Mouse (Mus musculus) CH12.LX (cell line): Measurements from ENCODE around the gene Cdkn2d. TPM values are rescaled to one million over a fixed set of nuclear protein-coding genes. Genes with fewer than 3 reads are reported as not detected.
A peak's percentile ranks its signal among the peaks of the same experiment; 100 is the strongest.

ENCODE experiments used
- DNase-seq: peaks from one replicate; pipeline ENCODE4 v3.0.0-alpha.2; 2013; ENCODE audit errors: extremely low read depth
- H3K27ac ChIP-seq: 2 replicates; pipeline ENCODE4 v1.5.1; 2012; ENCODE audit warnings: low read depth, mild to moderate bottlenecking, control low read depth, moderate library complexity; ENCODE audit not compliant: insufficient read depth
- H3K27me3 ChIP-seq: replicated peaks from 2 replicates; pipeline ENCODE3; 2012; ENCODE audit warnings: inconsistent platforms
- H3K36me3 ChIP-seq, 2 experiments: replicated peaks in 1 of 2; 2 replicates each; pipeline versions ENCODE3 to v1.6.1; 2012; ENCODE audit warnings: inconsistent platforms in 1 of 2, low read length in 1 of 2, mild to moderate bottlenecking in 1 of 2, mixed read lengths in 1 of 2, moderate library complexity in 1 of 2; ENCODE audit not compliant: control insufficient read depth in 1 of 2, insufficient read depth in 1 of 2
- H3K4me1 ChIP-seq, 2 experiments: 2 replicates each; pipeline ENCODE4 v1.6.1; 2012; ENCODE audit warnings: inconsistent platforms in 1 of 2, moderate library complexity in 1 of 2; ENCODE audit not compliant: insufficient read depth in 2 of 2, control insufficient read depth in 1 of 2
- H3K4me2 ChIP-seq: 2 replicates; pipeline ENCODE4 v1.6.1; 2012; ENCODE audit warnings: low read depth, mild to moderate bottlenecking, control low read depth; ENCODE audit not compliant: poor library complexity, insufficient read depth, severe bottlenecking
- H3K4me3 ChIP-seq, 3 experiments: fragments of 150-350 bp in 1 of 3; sonication (generic) in 1 of 3; replicated peaks in 1 of 3; 2 replicates each; pipeline versions ENCODE3 to v1.5.1; 2011 to 2012; ENCODE audit warnings: low read depth in 2 of 3, low read length in 2 of 3, mild to moderate bottlenecking in 2 of 3, moderate library complexity in 2 of 3, control low read depth in 1 of 3, improper control_type of control experiment in 1 of 3, inconsistent platforms in 1 of 3, mixed read lengths in 1 of 3; ENCODE audit not compliant: poor library complexity in 1 of 3
- H3K79me2 ChIP-seq: replicated peaks from 2 replicates; pipeline ENCODE4 v1.6.1; 2012; ENCODE audit warnings: mild to moderate bottlenecking, moderate library complexity; ENCODE audit not compliant: control insufficient read depth, poor library complexity, insufficient read depth, severe bottlenecking; ENCODE audit errors: extremely low read depth
- H3K9ac ChIP-seq: 2 replicates; pipeline ENCODE4 v1.6.1; 2012; ENCODE audit warnings: low read depth, mild to moderate bottlenecking, control low read depth, moderate library complexity; ENCODE audit not compliant: insufficient read depth
- H3K9me3 ChIP-seq: replicated peaks from 2 replicates; pipeline ENCODE3; 2012; ENCODE audit warnings: low read length, inconsistent platforms, mixed read lengths
- BHLHE40 ChIP-seq: IDR thresholded peaks from 2 replicates; pipeline ENCODE4 v1.6.1; 2011; ENCODE audit warnings: mild to moderate bottlenecking, low read depth, low read length, improper control_type of control experiment
- CHD1 ChIP-seq: IDR thresholded peaks from 2 replicates; pipeline ENCODE4 v1.6.1; 2012; ENCODE audit warnings: low read depth, low read length, improper control_type of control experiment, inconsistent platforms
- CHD2 ChIP-seq: IDR thresholded peaks from 2 replicates; pipeline ENCODE4 v1.6.1; 2011; ENCODE audit warnings: low read length, improper control_type of control experiment
- CTCF ChIP-seq, 2 experiments: IDR thresholded peaks in 1 of 2; conservative IDR thresholded peaks in 1 of 2; 2 replicates each; pipeline ENCODE4 v1.5.1; 2011 to 2012; ENCODE audit warnings: low read depth in 2 of 2, low read length in 2 of 2, improper control_type of control experiment in 1 of 2, inconsistent platforms in 1 of 2, mild to moderate bottlenecking in 1 of 2, moderate library complexity in 1 of 2
- E2F4 ChIP-seq: IDR thresholded peaks from 2 replicates; pipeline ENCODE4 v1.6.1; 2011; ENCODE audit warnings: low read depth, low read length, improper control_type of control experiment; ENCODE audit not compliant: insufficient replicate concordance
- ELF1 ChIP-seq: IDR thresholded peaks from 2 replicates; pipeline ENCODE4 v1.6.1; 2014; ENCODE audit warnings: low read depth, mild to moderate bottlenecking, inconsistent platforms, low read length, improper control_type of control experiment
- EP300 ChIP-seq: IDR thresholded peaks from 2 replicates; pipeline ENCODE4 v1.6.1; 2011; ENCODE audit warnings: low read length, improper control_type of control experiment
- ETS1 ChIP-seq: conservative IDR thresholded peaks from 2 replicates; pipeline ENCODE4 v1.6.1; 2012; ENCODE audit warnings: low read depth, mild to moderate bottlenecking, inconsistent platforms, low read length, improper control_type of control experiment, moderate library complexity
- GABPA ChIP-seq: IDR thresholded peaks from 2 replicates; pipeline ENCODE4 v1.6.1; 2012; ENCODE audit warnings: low read depth, low read length, improper control_type of control experiment, inconsistent platforms; ENCODE audit not compliant: insufficient replicate concordance
- HCFC1 ChIP-seq: IDR thresholded peaks from 2 replicates; pipeline ENCODE4 v1.6.1; 2012; ENCODE audit warnings: low read depth, mild to moderate bottlenecking, inconsistent platforms, low read length, improper control_type of control experiment
- IRF4 ChIP-seq: IDR thresholded peaks from 2 replicates; pipeline ENCODE4 v1.6.1; 2014; ENCODE audit warnings: low read depth, mild to moderate bottlenecking, inconsistent platforms, low read length, improper control_type of control experiment
- JUN ChIP-seq: IDR thresholded peaks from 2 replicates; pipeline ENCODE4 v1.6.1; 2011; ENCODE audit warnings: low read depth, mild to moderate bottlenecking, low read length, improper control_type of control experiment, moderate library complexity; ENCODE audit not compliant: insufficient read depth
- JUND ChIP-seq: conservative IDR thresholded peaks from 2 replicates; pipeline ENCODE4 v1.6.1; 2011; ENCODE audit warnings: low read depth, low read length, improper control_type of control experiment
- KAT2A ChIP-seq: IDR thresholded peaks from 2 replicates; pipeline ENCODE4 v1.6.1; 2012; ENCODE audit warnings: low read length, improper control_type of control experiment, inconsistent platforms; ENCODE audit not compliant: insufficient replicate concordance
- MAFK ChIP-seq: IDR thresholded peaks from 2 replicates; pipeline ENCODE4 v1.6.1; 2011; ENCODE audit warnings: low read length, improper control_type of control experiment; ENCODE audit not compliant: insufficient replicate concordance
- MAX ChIP-seq: IDR thresholded peaks from 2 replicates; pipeline ENCODE4 v1.6.1; 2011; ENCODE audit warnings: low read length, improper control_type of control experiment
- MAZ ChIP-seq: IDR thresholded peaks from 2 replicates; pipeline ENCODE4 v1.6.1; 2012; ENCODE audit warnings: low read depth, mild to moderate bottlenecking, inconsistent platforms, low read length, improper control_type of control experiment, moderate library complexity
- MEF2A ChIP-seq: IDR thresholded peaks from 2 replicates; pipeline ENCODE4 v1.6.1; 2014; ENCODE audit warnings: low read depth, mild to moderate bottlenecking, inconsistent platforms, low read length, improper control_type of control experiment, borderline replicate concordance
- MXI1 ChIP-seq: IDR thresholded peaks from 2 replicates; pipeline ENCODE4 v1.6.1; 2011; ENCODE audit warnings: mild to moderate bottlenecking, low read depth, low read length, improper control_type of control experiment
- MYC ChIP-seq: IDR thresholded peaks from 2 replicates; pipeline ENCODE4 v1.6.1; 2011; ENCODE audit warnings: low read depth, mild to moderate bottlenecking, improper control_type of control experiment, low read length
- NELFE ChIP-seq: IDR thresholded peaks from 2 replicates; pipeline ENCODE4 v1.6.1; 2011; ENCODE audit warnings: low read depth, low read length, improper control_type of control experiment
- NRF1 ChIP-seq: IDR thresholded peaks from 2 replicates; pipeline ENCODE4 v1.6.1; 2014; ENCODE audit warnings: low read depth, mild to moderate bottlenecking, inconsistent platforms, low read length, improper control_type of control experiment, moderate library complexity
- PAX5 ChIP-seq: IDR thresholded peaks from 2 replicates; pipeline ENCODE4 v1.6.1; 2012; ENCODE audit warnings: low read length, inconsistent platforms, mixed read lengths
- POLR2A ChIP-seq: IDR thresholded peaks from 2 replicates; pipeline ENCODE4 v1.6.1; 2011; ENCODE audit warnings: low read depth, mild to moderate bottlenecking, improper control_type of control experiment, low read length
- POLR2AphosphoS2 ChIP-seq: IDR thresholded peaks from 2 replicates; pipeline ENCODE4 v1.6.1; 2011; ENCODE audit warnings: low read depth, low read length, improper control_type of control experiment
- RAD21 ChIP-seq: IDR thresholded peaks from 2 replicates; pipeline ENCODE4 v1.6.1; 2011; ENCODE audit warnings: low read depth, mild to moderate bottlenecking, low read length, improper control_type of control experiment, moderate library complexity
- RCOR1 ChIP-seq: conservative IDR thresholded peaks from 2 replicates; pipeline ENCODE4 v1.6.1; 2012; ENCODE audit warnings: low read depth, mild to moderate bottlenecking, inconsistent platforms, low read length, improper control_type of control experiment
- SIN3A ChIP-seq: IDR thresholded peaks from 2 replicates; pipeline ENCODE4 v1.6.1; 2012; ENCODE audit warnings: low read length, improper control_type of control experiment, inconsistent platforms
- SMC3 ChIP-seq: IDR thresholded peaks from 2 replicates; pipeline ENCODE4 v1.6.1; 2011; ENCODE audit warnings: low read depth, low read length, improper control_type of control experiment
- TBP ChIP-seq: conservative IDR thresholded peaks from 2 replicates; pipeline ENCODE4 v1.6.1; 2011; ENCODE audit warnings: low read depth, low read length, improper control_type of control experiment
- TCF12 ChIP-seq: IDR thresholded peaks from 2 replicates; pipeline ENCODE4 v1.6.1; 2014; ENCODE audit warnings: low read depth, mild to moderate bottlenecking, inconsistent platforms, low read length, improper control_type of control experiment
- UBTF ChIP-seq: IDR thresholded peaks from 2 replicates; pipeline ENCODE4 v1.6.1; 2012; ENCODE audit warnings: low read depth, mild to moderate bottlenecking, inconsistent platforms, low read length, improper control_type of control experiment, moderate library complexity
- USF1 ChIP-seq: IDR thresholded peaks from 2 replicates; pipeline ENCODE4 v1.6.1; 2014; ENCODE audit warnings: low read depth, mild to moderate bottlenecking, inconsistent platforms, low read length, improper control_type of control experiment
- USF2 ChIP-seq: conservative IDR thresholded peaks from 2 replicates; pipeline ENCODE4 v1.6.1; 2011; ENCODE audit warnings: low read depth, low read length, improper control_type of control experiment
- ZC3H11A ChIP-seq: IDR thresholded peaks from 2 replicates; pipeline ENCODE4 v1.6.1; 2012; ENCODE audit warnings: low read depth, mild to moderate bottlenecking, inconsistent platforms, low read length, improper control_type of control experiment
- ZKSCAN1 ChIP-seq: IDR thresholded peaks from 2 replicates; pipeline ENCODE4 v1.6.1; 2012; ENCODE audit warnings: low read depth, inconsistent platforms, low read length, improper control_type of control experiment, borderline replicate concordance
- ZMIZ1 ChIP-seq: IDR thresholded peaks from 2 replicates; pipeline ENCODE4 v1.6.1; 2012; ENCODE audit warnings: low read depth, mild to moderate bottlenecking, inconsistent platforms, low read length, improper control_type of control experiment
- ZNF384 ChIP-seq: IDR thresholded peaks from 2 replicates; pipeline ENCODE4 v1.6.1; 2012; ENCODE audit warnings: low read depth, low read length, improper control_type of control experiment, inconsistent platforms
- dilution Hi-C: fragments of 300-500 bp; cut with MboI; formaldehyde crosslinking; loops from 2 replicates; pipeline ENCODE4 v1.14.3; 2020; ENCODE audit warnings: low sequenced_read_pairs; ENCODE audit not compliant: extremely low pct_unique_long_range_greater_than_20kb, extremely low pct_ligation_motif_present
- in situ Hi-C: fragments of 300-500 bp; cut with MboI; formaldehyde crosslinking; loops from 3 replicates; pipeline ENCODE4 v1.14.3; 2019; ENCODE audit warnings: low sequenced_read_pairs, low pct_ligation_motif_present, low pct_unique_long_range_greater_than_20kb, mixed read lengths
- polyA plus RNA-seq: library from polyadenylated mRNA; unstranded; fragments of >175 nt; gene quantifications from 2 replicates; pipeline ENCODE4 v1.2.1, GENCODE M21; 2012; ENCODE audit warnings: low read depth; ENCODE audit not compliant: insufficient read length
- total RNA-seq, 2 experiments: library from RNA; depleted of rRNA; stranded (reverse); fragments of 300-350 nt in 1 of 2; fragments of >200 nt in 1 of 2; gene quantifications; 2 replicates each; pipeline ENCODE4 v1.2.3; 2012 to 2014

Cdkn2d gene
- total and polyA plus RNA-seq, 3 experiments, result 2.9 to 12.6 (median 7.1) TPM

GRCm38 (mm10) chr9:21328041-21328440, 36.8 kb upstream of the Cdkn2d start:
- peak; percentile 90 for DNase-seq
- dilution Hi-C loops (no loop called here), in situ Hi-C loops (no loop called here)
- Histone ChIP-seq H3K9me3 (peaks cover 2% of the 10 kb centered on the region), H3K4me1 (peaks cover 27 to 83% of the 10 kb centered on the region in 2 experiments), H3K4me3 (peak overlapping the region in 1 of 3 experiments; percentile 33), H3K27me3 (no peaks in the 10 kb centered on the region), H3K4me2 (peak overlapping the region; percentile 90), H3K79me2 (peaks cover 59% of the 10 kb centered on the region), H3K36me3 (peaks cover 3 to 45% of the 10 kb centered on the region in 2 experiments), H3K9ac (peak overlapping the region; percentile 40; the same call in 1 of the 2 replicates), H3K27ac (peak overlapping the region; percentile 79)
- no peak for TF ChIP-seq SMC3
- no peak for TF ChIP-seq NRF1
- no peak for TF ChIP-seq UBTF
- TF ChIP-seq POLR2A, result no peak
- peak; percentile 99 for TF ChIP-seq MYC
- TF ChIP-seq JUND, result 0 out of 2 replicates have a peak, but pooled peaks have one; percentile 42
- peak; percentile 63; the same call in 1 of the 2 replicates for TF ChIP-seq CHD2
- TF ChIP-seq KAT2A, result no peak
- no peak for TF ChIP-seq CHD1
- TF ChIP-seq NELFE, result no peak
- peak; percentile 90; the same call in 1 of the 2 replicates for TF ChIP-seq RCOR1
- TF ChIP-seq TBP, result 0 out of 2 replicates have a peak, but pooled peaks have one; percentile 20
- TF ChIP-seq POLR2AphosphoS2, result no peak
- TF ChIP-seq ETS1, result peak; percentile 73
- TF ChIP-seq TCF12, result peak; percentile 94
- no peak for TF ChIP-seq USF2
- no peak; the same call in 1 of the 2 replicates for TF ChIP-seq ZMIZ1
- no peak for TF ChIP-seq MAZ
- TF ChIP-seq MXI1, result peak; percentile 98
- no peak for TF ChIP-seq JUN
- TF ChIP-seq USF1, result no peak
- no peak for TF ChIP-seq CTCF (conservative IDR thresholded peaks at IDR 0.05 in 1 of 2, IDR thresholded peaks at IDR 0.05 in 1 of 2; ENCODE audit: low read depth in 2 of 2, low read length in 2 of 2)
- no peak for TF ChIP-seq ZC3H11A
- TF ChIP-seq IRF4, result peak; percentile 87
- peak; percentile 90 for TF ChIP-seq SIN3A
- TF ChIP-seq EP300, result peak; percentile 96
- TF ChIP-seq E2F4, result no peak
- peak; percentile 46 for TF ChIP-seq ELF1
- peak; percentile 32; the same call in 1 of the 2 replicates for TF ChIP-seq HCFC1
- peak; percentile 69; the same call in 1 of the 2 replicates for TF ChIP-seq MEF2A
- TF ChIP-seq PAX5, result no peak
- TF ChIP-seq BHLHE40, result peak; percentile 83
- no peak for TF ChIP-seq RAD21
- TF ChIP-seq ZKSCAN1, result no peak; the same call in 1 of the 2 replicates
- TF ChIP-seq MAX, result peak; percentile 98
- TF ChIP-seq GABPA, result no peak
- no peak for TF ChIP-seq ZNF384
- peak; percentile 70; the same call in 1 of the 2 replicates for TF ChIP-seq MAFK
